In genomic region chr12:73591625-73592024, GRCm38 (mm10) we compare ENCODE assay signal across 11 mouse cellular contexts. TPM values are rescaled to one million over a fixed set of nuclear protein-coding genes. Genes with fewer than 3 reads are reported as not detected.
A peak's percentile ranks its signal among the peaks of the same experiment; 100 is the strongest.
DNase-seq lines count a peak whose midpoint lies in the region; ATAC-seq and TF ChIP-seq lines count a peak whose summit lies in the region.
"Had no signal": no experiment of that assay in that cellular context is flagged by ENCODE, and none has a peak within 500 bp of the region (broad histone marks: within the 10 kb centered on the region; RNA-seq: fewer than 3 reads in every experiment).

No protein-coding gene starts in this region.

- peak; percentile 77 for DNase-seq in kidney, adult 11 months
- DNase-seq in heart, adult 8-10 months (ENCODE audit: low spot score): peak; percentile 86
- DNase-seq in kidney, adult 2 months: peak; percentile 88
- peak; percentile 90 for DNase-seq in lung, postnatal 25 days (ENCODE audit: low spot score)
- DNase-seq in layer of hippocampus, postnatal 14 days (ENCODE audit: low spot score in 2 of 2): no peak
- DNase-seq: midbrain, embryonic 14.5 days had no signal

- TF ChIP-seq POLR2A in kidney, adult 2 months (IDR thresholded peaks at IDR 0.05; ENCODE audit: low read depth, low read length): no peak

- H3K36me3 ChIP-seq in kidney, embryonic 14.5 days (ENCODE audit: control insufficient read depth, insufficient read depth, low read length): no peaks in the 10 kb centered on the region
- H3K36me3 ChIP-seq in kidney, adult 2 months (ENCODE audit: control insufficient read depth, insufficient read depth, low read length): no peaks in the 10 kb centered on the region
- no peaks in the 10 kb centered on the region for H3K36me3 ChIP-seq in forebrain, embryonic 13.5 days (ENCODE audit: poor library complexity, severe bottlenecking)
- no peaks in the 10 kb centered on the region for H3K36me3 ChIP-seq in liver, embryonic 12.5 days
- H3K36me3 ChIP-seq: limb, embryonic 12.5 days had no signal

- H3K27ac ChIP-seq in kidney, embryonic 14.5 days (ENCODE audit: low read depth, low read length): no peak overlapping the region
- peak overlapping the region; percentile 92 for H3K27ac ChIP-seq in kidney, adult 2 months (ENCODE audit: insufficient read depth, low read depth, low read length)
- H3K27ac ChIP-seq in forebrain, embryonic 13.5 days: no peak overlapping the region
- H3K27ac ChIP-seq in liver, embryonic 12.5 days: no peak overlapping the region
- H3K27ac ChIP-seq: limb, embryonic 12.5 days had no signal

- no peaks in the 10 kb centered on the region for H3K4me1 ChIP-seq in kidney, embryonic 14.5 days (ENCODE audit: control insufficient read depth, insufficient read depth, low read length)
- no peaks in the 10 kb centered on the region for H3K4me1 ChIP-seq in kidney, adult 2 months (ENCODE audit: control insufficient read depth, insufficient read depth, low read length)
- no peaks in the 10 kb centered on the region for H3K4me1 ChIP-seq in forebrain, embryonic 13.5 days
- H3K4me1 ChIP-seq in liver, embryonic 12.5 days: 0 out of 2 replicates have a peak, but pooled peaks cover 5% of the 10 kb centered on the region
- H3K4me1 ChIP-seq: limb, embryonic 12.5 days had no signal

- WGBS in kidney, embryonic 14.5 days: 60% methylated on average over 8 of the region's 11 CpGs
- 41% methylated on average over 11 of the region's 11 CpGs for WGBS in kidney, adult 2 months
- 93% methylated on average over 7 of the region's 11 CpGs for WGBS in forebrain, embryonic 13.5 days
- WGBS in liver, embryonic 12.5 days (ENCODE audit: insufficient replicate concordance): 47% methylated on average over 8 of the region's 11 CpGs

- H3K9ac ChIP-seq in kidney, embryonic 14.5 days (ENCODE audit: low read depth, low read length): no peak overlapping the region
- H3K9ac ChIP-seq in forebrain, embryonic 13.5 days: no peak overlapping the region
- no peak overlapping the region for H3K9ac ChIP-seq in liver, embryonic 12.5 days
- H3K9ac ChIP-seq: limb, embryonic 12.5 days had no signal

- no peak for TF ChIP-seq CTCF in kidney, adult 2 months (conservative IDR thresholded peaks at IDR 0.05; ENCODE audit: insufficient read depth, insufficient read length, low read depth, low read length)

- no peaks in the 10 kb centered on the region for H3K9me3 ChIP-seq in kidney, embryonic 14.5 days (ENCODE audit: control insufficient read depth, low read length)
- no peaks in the 10 kb centered on the region for H3K9me3 ChIP-seq in forebrain, embryonic 13.5 days (replicated peaks)
- no peaks in the 10 kb centered on the region for H3K9me3 ChIP-seq in liver, embryonic 12.5 days (replicated peaks)
- H3K9me3 ChIP-seq: limb, embryonic 12.5 days had no signal

- ATAC-seq in kidney, embryonic 14.5 days (ENCODE audit: low FRiP score, low TSS enrichment): no peak
- no peak for ATAC-seq in forebrain, embryonic 13.5 days
- ATAC-seq in liver, embryonic 12.5 days: no peak
- ATAC-seq: inflammation-experienced regulatory T-cells, adult 6 months had no signal

- H3K4me2 ChIP-seq in kidney, embryonic 14.5 days (replicated peaks; ENCODE audit: low read depth, low read length): no peak overlapping the region
- H3K4me2 ChIP-seq in forebrain, embryonic 13.5 days: no peak overlapping the region
- H3K4me2 ChIP-seq in liver, embryonic 12.5 days: no peak overlapping the region
- H3K4me2 ChIP-seq: limb, embryonic 12.5 days had no signal

- no peak overlapping the region for H3K4me3 ChIP-seq in kidney, embryonic 14.5 days (ENCODE audit: low read length)
- H3K4me3 ChIP-seq in kidney, adult 2 months (ENCODE audit: insufficient read depth, low read depth, low read length): no peak overlapping the region
- no peak overlapping the region for H3K4me3 ChIP-seq in forebrain, embryonic 13.5 days
- H3K4me3 ChIP-seq in liver, embryonic 12.5 days: no peak overlapping the region
- H3K4me3 ChIP-seq: limb, embryonic 12.5 days had no signal

- peaks cover 5% of the 10 kb centered on the region for H3K27me3 ChIP-seq in kidney, embryonic 14.5 days (ENCODE audit: control insufficient read depth, insufficient read depth, low read length)
- no peaks in the 10 kb centered on the region for H3K27me3 ChIP-seq in kidney, adult 2 months (replicated peaks; ENCODE audit: control insufficient read depth, insufficient read depth, low read length)
- peaks cover 7% of the 10 kb centered on the region for H3K27me3 ChIP-seq in forebrain, embryonic 13.5 days
- H3K27me3 ChIP-seq in liver, embryonic 12.5 days (replicated peaks): peaks cover 8% of the 10 kb centered on the region; the same call in 1 of the 2 replicates

RNA-seq across cellular contexts. Expression of gene Prkch, which starts 7.0 kb away (rescaled TPM):
- polyA plus RNA-seq in kidney, embryonic 14.5 days (2014; fragmentation: Nextera tagmentation; extraction: Ambion mirVana): 10.7 and 13.2 TPM in 2 replicates
- 10 to 100 TPM; 14.1 to 19.8 (median 15.4) TPM for total RNA-seq in heart, adult 8-10 months (2022)
- 8.4 and 9.5 TPM in 2 replicates for polyA plus RNA-seq in kidney, adult 2 months (2012; rRNA removed)
- 2.1 and 3.1 TPM in 2 replicates for polyA plus RNA-seq in forebrain, embryonic 13.5 days (2015; fragmentation: Nextera tagmentation; extraction: Ambion mirVana)
- 1 to 10 TPM; 4.1 to 8.6 TPM for total RNA-seq in layer of hippocampus, postnatal 14 days (2021)
- polyA plus RNA-seq in liver, embryonic 12.5 days (2016; fragmentation: Nextera tagmentation; extraction: Ambion mirVana): 4.8 and 5.0 TPM in 2 replicates

RNA-seq across cellular contexts. Expression of gene Tmem30b, which starts 45.4 kb away (rescaled TPM):
- polyA plus RNA-seq in kidney, embryonic 14.5 days (2014; fragmentation: Nextera tagmentation; extraction: Ambion mirVana): 5.8 and 9.6 TPM in 2 replicates
- under 1 TPM; 0.27 to 0.53 (median 0.42) TPM for total RNA-seq in heart, adult 8-10 months (2022)
- polyA plus RNA-seq in kidney, adult 2 months (2012; rRNA removed): 16.5 and 22.3 TPM in 2 replicates
- 0.16 and 0.21 TPM in 2 replicates for polyA plus RNA-seq in forebrain, embryonic 13.5 days (2015; fragmentation: Nextera tagmentation; extraction: Ambion mirVana)
- total RNA-seq in layer of hippocampus, postnatal 14 days (2021): under 1 TPM in 1 of 2 experiments, not detected in 1; 0.21 TPM
- polyA plus RNA-seq in liver, embryonic 12.5 days (2016; fragmentation: Nextera tagmentation; extraction: Ambion mirVana): 0.60 and 0.87 TPM in 2 replicates

Comparison
In these comparisons a context has a peak if more than half of its experiments do, and no peak if none do; other contexts are left out.
1. DNase-seq: peak in kidney, adult 11 months (single experiment), heart, adult 8-10 months (single experiment), kidney, adult 2 months (single experiment) and lung, postnatal 25 days (single experiment); none in layer of hippocampus, postnatal 14 days (0 of 2).